Mouse (Mus musculus): ENCODE data around the gene Dnajc10.

The Dnajc10 gene

GRCm38 (mm10) chr2:80354531-80354930 lies 39.3 kb downstream of the Dnajc10 start:
- no peak for DNase-seq

GRCm38 (mm10) chr2:80356656-80357231 lies 41.5 kb downstream of the Dnajc10 start:
- no peak for DNase-seq

GRCm38 (mm10) chr2:80371458-80371857 lies 56.2 kb downstream of the Dnajc10 start:
- no peak for DNase-seq

GRCm38 (mm10) chr2:80374892-80375291 lies 59.6 kb downstream of the Dnajc10 start:
- no peak for DNase-seq

- no peak for DNase-seq
Observed at GRCm38 (mm10) chr2:80379848-80380247, 64.6 kb downstream of the Dnajc10 start.

GRCm38 (mm10) chr2:80384447-80384846 lies 69.2 kb downstream of the Dnajc10 start:
- DNase-seq: no peak

- DNase-seq: no peak
Observed at GRCm38 (mm10) chr2:80386255-80386654, 71.0 kb downstream of the Dnajc10 start.

GRCm38 (mm10) chr2:80387668-80388067 lies 72.4 kb downstream of the Dnajc10 start:
- no peak for DNase-seq

- no peak for DNase-seq
Observed at GRCm38 (mm10) chr2:80388341-80388740, 73.1 kb downstream of the Dnajc10 start.

GRCm38 (mm10) chr2:80396057-80396456 lies 80.8 kb downstream of the Dnajc10 start:
- no peak for DNase-seq

GRCm38 (mm10) chr2:80396864-80397263 lies 81.6 kb downstream of the Dnajc10 start:
- no peak for DNase-seq

GRCm38 (mm10) chr2:80398595-80399099 lies 83.4 kb downstream of the Dnajc10 start:
- DNase-seq: no peak
